Mouse (Mus musculus): Measurements from ENCODE around the gene Fam84b. TPM values are rescaled to one million over a fixed set of nuclear protein-coding genes. Genes with fewer than 3 reads are reported as not detected.

Gene Fam84b
- polyA plus RNA-seq (2017; shearing (Covaris generic)), result 1 to 10 TPM; 7.3 to 7.4 TPM

DNA sequence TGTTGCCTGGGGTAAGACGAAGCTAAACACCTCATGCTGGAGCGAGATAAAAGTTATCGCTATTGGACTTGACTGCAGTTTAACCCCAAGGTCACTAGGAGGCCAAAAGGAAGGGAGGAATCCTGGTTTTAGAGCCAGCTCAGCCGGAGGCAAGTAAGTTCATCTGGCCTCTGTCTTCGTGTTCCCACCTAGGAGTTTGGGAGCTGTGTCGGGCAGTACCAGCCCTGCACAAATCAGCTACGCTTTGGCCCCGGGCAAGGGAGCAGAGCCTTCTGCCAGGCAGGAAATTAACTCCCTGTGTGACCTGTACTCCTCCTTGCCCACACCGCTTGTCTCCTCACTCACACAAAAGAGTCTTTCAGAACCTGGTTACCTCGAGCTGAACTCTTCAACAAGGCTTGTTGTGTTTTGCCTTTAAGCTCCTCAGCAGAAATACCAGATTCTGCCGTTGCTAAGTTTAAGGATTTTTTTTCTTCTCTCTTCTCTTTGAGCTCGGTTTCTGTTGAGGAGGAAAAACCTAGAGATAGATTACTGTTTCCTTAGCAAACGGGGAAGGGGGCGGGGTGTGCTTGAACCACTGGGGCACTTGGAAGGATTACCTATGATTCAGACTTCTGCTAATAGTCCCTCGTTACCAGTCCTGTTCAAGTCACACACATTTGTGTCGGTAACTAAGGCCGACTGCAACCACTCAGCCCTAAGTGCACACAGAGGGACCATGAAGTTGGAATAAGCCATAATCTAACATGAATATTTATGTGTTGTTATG is at the start of gene Fam84b:
Gene Fam84b (minus strand): TSS at position 548 of the 769 bp plus-strand sequence.

Other genes with a start within 250 kb of the Fam84b start
- gene A1bg, start 69.2 kb upstream of the Fam84b start, polyA plus RNA-seq (2017; shearing (Covaris generic)), result under 1 TPM in 1 of 2 experiments, not detected in 1; 0.72 TPM